ENCODE assay signal across 25 mouse cellular contexts in genomic region chr2:69714126-69714525, GRCm38 (mm10). TPM values are rescaled to one million over a fixed set of nuclear protein-coding genes. Genes with fewer than 3 reads are reported as not detected.
DNase-seq lines count a peak whose midpoint lies in the region; ATAC-seq lines count a peak whose summit lies in the region.
"Had no signal": no experiment of that assay in that cellular context is flagged by ENCODE, and none has a peak within 500 bp of the region (broad histone marks: within the 10 kb centered on the region; RNA-seq: fewer than 3 reads in every experiment).

No protein-coding gene starts in this region.

- WGBS in hindbrain, embryonic 16.5 days, result 75% methylated on average over 5 of the region's 5 CpGs

- no peaks in the 10 kb centered on the region; the same call in 1 of the 2 replicates for H3K27me3 ChIP-seq in hindbrain, embryonic 16.5 days (replicated peaks; ENCODE audit: control insufficient read depth, insufficient read depth, low read length)
- H3K27me3 ChIP-seq: embryonic facial prominence, embryonic 12.5 days; stomach, embryonic 15.5 days had no signal

- peak; percentile 50 for DNase-seq in cerebellum, adult 11-12 months
- DNase-seq in adrenal gland, adult 8-10 months, result peak; percentile 23
- DNase-seq in adrenal gland, postnatal 25 days, result peak; percentile 17
- peak; percentile 13 to 18 for DNase-seq in cerebellum, postnatal 14 days
- DNase-seq in ovary, postnatal 36 days (ENCODE audit: low spot score), result no peak
- DNase-seq: embryo, embryonic 11 days; gastrocnemius, adult 2 months; heart, postnatal 36 days; liver; lung, postnatal 14 days; midbrain, embryonic 14.5 days; right cerebral cortex, postnatal 25 days; thymus, postnatal 25 days had no signal

- peaks cover 5% of the 10 kb centered on the region for H3K4me1 ChIP-seq in hindbrain, embryonic 16.5 days (ENCODE audit: control insufficient read depth, insufficient read depth, low read depth, low read length)
- H3K4me1 ChIP-seq: embryonic facial prominence, embryonic 12.5 days; stomach, embryonic 15.5 days had no signal

- no peaks in the 10 kb centered on the region for H3K36me3 ChIP-seq in hindbrain, embryonic 16.5 days (ENCODE audit: control insufficient read depth, insufficient read depth, low read length)
- H3K36me3 ChIP-seq: hindbrain, embryonic 12.5 days; stomach, embryonic 15.5 days had no signal

- H3K4me3 ChIP-seq in hindbrain, embryonic 16.5 days (ENCODE audit: low read length), result no peak overlapping the region

- no peak overlapping the region for H3K9ac ChIP-seq in hindbrain, embryonic 16.5 days (ENCODE audit: low read depth, low read length)
- H3K9ac ChIP-seq: embryonic facial prominence, embryonic 12.5 days; hindbrain, embryonic 12.5 days; liver, embryonic 14.5 days; lung, embryonic 14.5 days; neural tube, embryonic 15.5 days; stomach, embryonic 15.5 days had no signal

- no peaks in the 10 kb centered on the region for H3K9me3 ChIP-seq in hindbrain, embryonic 16.5 days (ENCODE audit: control insufficient read depth, low read length)
- H3K9me3 ChIP-seq: embryonic facial prominence, embryonic 12.5 days; hindbrain, embryonic 12.5 days; neural tube, embryonic 15.5 days; stomach, embryonic 15.5 days had no signal

- no peak overlapping the region for H3K4me2 ChIP-seq in hindbrain, embryonic 16.5 days (ENCODE audit: low read length)

- no peak for ATAC-seq in cerebellum, adult (ENCODE audit: insufficient number of reproducible peaks, low FRiP score, low TSS enrichment)
- no peak for ATAC-seq in hindbrain, embryonic 16.5 days

- H3K27ac ChIP-seq in hindbrain, embryonic 16.5 days (ENCODE audit: low read depth, low read length), result no peak overlapping the region
- H3K27ac ChIP-seq: embryonic facial prominence, embryonic 12.5 days; hindbrain, embryonic 12.5 days; kidney, postnatal 0 days; liver, embryonic 14.5 days; neural tube, embryonic 15.5 days; stomach, embryonic 15.5 days had no signal

RNA-seq across cellular contexts. Expression of gene Fastkd1, which starts 0.8 kb away (rescaled TPM):
- total RNA-seq in adrenal gland, adult 8-10 months (2022), result 10 to 100 TPM; 21.4 to 26.0 (median 22.6) TPM
- 27.7 and 28.1 TPM in 2 replicates for total RNA-seq in adrenal gland, postnatal 25 days (2021)
- 15.1 and 17.1 TPM in 2 replicates for polyA plus RNA-seq in hindbrain, embryonic 16.5 days (2015; fragmentation: Nextera tagmentation; extraction: Ambion mirVana)

RNA-seq across cellular contexts. Expression of gene Ppig, which starts 8.2 kb away (rescaled TPM):
- 10 to 100 TPM; 53.1 to 68.6 (median 61.8) TPM for total RNA-seq in adrenal gland, adult 8-10 months (2022)
- total RNA-seq in adrenal gland, postnatal 25 days (2021), result 70.4 and 72.7 TPM in 2 replicates
- 114 and 131 TPM in 2 replicates for polyA plus RNA-seq in hindbrain, embryonic 16.5 days (2015; fragmentation: Nextera tagmentation; extraction: Ambion mirVana)

RNA-seq across cellular contexts. Expression of gene Klhl41, which starts 44.2 kb away (rescaled TPM):
- under 1 TPM; 0.21 to 0.59 (median 0.54) TPM for total RNA-seq in adrenal gland, adult 8-10 months (2022)
- total RNA-seq in adrenal gland, postnatal 25 days (2021), result 0.43 and 0.86 TPM in 2 replicates
- 0.08 and 1.6 TPM in 2 replicates for polyA plus RNA-seq in hindbrain, embryonic 16.5 days (2015; fragmentation: Nextera tagmentation; extraction: Ambion mirVana)
- total RNA-seq: monocyte, adult 5-6 weeks had no signal
- polyA plus RNA-seq: forebrain, embryonic 16.5 days; inflammation-experienced regulatory T-cells, adult 6 months had no signal
